Mouse (Mus musculus) MEL (cell line): ENCODE results near the gene Helz. TPM values are rescaled to one million over a fixed set of nuclear protein-coding genes. Genes with fewer than 3 reads are reported as not detected.

ENCODE experiments used
- DNase-seq: peaks from one replicate; pipeline ENCODE4 v3.0.0; 2011; ENCODE audit warnings: low read depth, low spot score
- H3K27ac ChIP-seq: 2 replicates; pipeline ENCODE4 v1.5.1; 2012; ENCODE audit warnings: low read depth, mild to moderate bottlenecking, control low read depth, low read length, moderate library complexity; ENCODE audit not compliant: control insufficient read depth
- H3K27me3 ChIP-seq, 2 experiments: fragments of 150-350 bp in 1 of 2; sonication (generic) in 1 of 2; 2 replicates each; pipeline ENCODE4 v1.6.1; 2012; ENCODE audit warnings: low read length in 2 of 2, mild to moderate bottlenecking in 2 of 2, improper control_type of control experiment in 1 of 2, moderate library complexity in 1 of 2; ENCODE audit not compliant: insufficient read depth in 2 of 2, control insufficient read depth in 1 of 2
- H3K36me3 ChIP-seq, 2 experiments: 2 replicates each; pipeline ENCODE4 v1.6.1; 2012 to 2014; ENCODE audit warnings: low read length in 2 of 2, improper control_type of control experiment in 1 of 2, inconsistent platforms in 1 of 2, mild to moderate bottlenecking in 1 of 2; ENCODE audit not compliant: insufficient read depth in 2 of 2, control insufficient read depth in 1 of 2
- H3K4me1 ChIP-seq, 2 experiments: fragments of 150-350 bp in 1 of 2; sonication (generic) in 1 of 2; 2 replicates each; pipeline ENCODE4 v1.6.1; 2012; ENCODE audit warnings: low read length in 2 of 2, improper control_type of control experiment in 1 of 2, mild to moderate bottlenecking in 1 of 2; ENCODE audit not compliant: insufficient read depth in 2 of 2, control insufficient read depth in 1 of 2
- H3K4me3 ChIP-seq, 2 experiments: fragments of 150-350 bp in 1 of 2; sonication (generic) in 1 of 2; 2 replicates each; pipeline ENCODE4 v1.5.1; 2012; ENCODE audit warnings: low read depth in 2 of 2, low read length in 2 of 2, mild to moderate bottlenecking in 2 of 2, moderate library complexity in 2 of 2, control low read depth in 1 of 2, improper control_type of control experiment in 1 of 2; ENCODE audit not compliant: control insufficient read depth in 1 of 2, insufficient read depth in 1 of 2
- H3K79me2 ChIP-seq: 2 replicates; pipeline ENCODE4 v1.6.1; 2012; ENCODE audit warnings: mild to moderate bottlenecking, low read length, moderate library complexity; ENCODE audit not compliant: control insufficient read depth, poor library complexity, insufficient read depth
- H3K9ac ChIP-seq: 2 replicates; pipeline ENCODE4 v1.6.1; 2012; ENCODE audit warnings: low read depth, mild to moderate bottlenecking, control low read depth, low read length, moderate library complexity; ENCODE audit not compliant: control insufficient read depth, poor library complexity, severe bottlenecking
- H3K9me3 ChIP-seq: fragments of 150-350 bp; sonication (generic); replicated peaks from 2 replicates; pipeline ENCODE4 v1.6.1; 2012; ENCODE audit warnings: mild to moderate bottlenecking, low read length, improper control_type of control experiment, moderate library complexity; ENCODE audit not compliant: insufficient read depth
- BHLHE40 ChIP-seq: IDR thresholded peaks from 2 replicates; pipeline ENCODE4 v1.6.1; 2012; ENCODE audit warnings: low read depth, mild to moderate bottlenecking, inconsistent platforms, low read length, improper control_type of control experiment, borderline replicate concordance
- CHD1 ChIP-seq: IDR thresholded peaks from 2 replicates; pipeline ENCODE4 v1.6.1; 2012; ENCODE audit warnings: low read depth, mild to moderate bottlenecking, inconsistent platforms, low read length, improper control_type of control experiment
- CHD2 ChIP-seq: IDR thresholded peaks from 2 replicates; pipeline ENCODE4 v1.6.1; 2011; ENCODE audit warnings: low read length, improper control_type of control experiment
- ETS1 ChIP-seq: IDR thresholded peaks from 2 replicates; pipeline ENCODE4 v1.6.1; 2012; ENCODE audit warnings: low read depth, mild to moderate bottlenecking, inconsistent platforms, low read length, improper control_type of control experiment, moderate library complexity
- GATA1 ChIP-seq: IDR thresholded peaks from 2 replicates; pipeline ENCODE4 v1.6.1; 2011; ENCODE audit warnings: low read depth, low read length, improper control_type of control experiment
- HCFC1 ChIP-seq: IDR thresholded peaks from 2 replicates; pipeline ENCODE4 v1.6.1; 2012; ENCODE audit warnings: low read depth, mild to moderate bottlenecking, inconsistent platforms, low read length, improper control_type of control experiment, moderate library complexity
- JUND ChIP-seq: IDR thresholded peaks from 2 replicates; pipeline ENCODE4 v1.6.1; 2011; ENCODE audit warnings: low read depth, mild to moderate bottlenecking, improper control_type of control experiment, low read length
- MAFK ChIP-seq: IDR thresholded peaks from 2 replicates; pipeline ENCODE4 v1.6.1; 2011; ENCODE audit warnings: low read depth, mild to moderate bottlenecking, low read length, improper control_type of control experiment, borderline replicate concordance
- MAX ChIP-seq: IDR thresholded peaks from 2 replicates; pipeline ENCODE4 v1.6.1; 2011; ENCODE audit warnings: low read length, improper control_type of control experiment
- MAZ ChIP-seq: IDR thresholded peaks from 2 replicates; pipeline ENCODE4 v1.6.1; 2012; ENCODE audit warnings: low read depth, mild to moderate bottlenecking, inconsistent platforms, low read length, improper control_type of control experiment
- MYC ChIP-seq: IDR thresholded peaks from 2 replicates; pipeline ENCODE4 v1.6.1; 2011; ENCODE audit warnings: low read depth, mild to moderate bottlenecking, low read length, improper control_type of control experiment, moderate library complexity
- RAD21 ChIP-seq: IDR thresholded peaks from 2 replicates; pipeline ENCODE4 v1.6.1; 2011; ENCODE audit warnings: mild to moderate bottlenecking, low read depth, low read length, improper control_type of control experiment
- RCOR1 ChIP-seq: IDR thresholded peaks from 2 replicates; pipeline ENCODE4 v1.6.1; 2012; ENCODE audit warnings: low read depth, mild to moderate bottlenecking, inconsistent platforms, low read length, improper control_type of control experiment
- SIN3A ChIP-seq: IDR thresholded peaks from 2 replicates; pipeline ENCODE4 v1.6.1; 2012; ENCODE audit warnings: low read length, improper control_type of control experiment, inconsistent platforms
- SMC3 ChIP-seq: IDR thresholded peaks from 2 replicates; pipeline ENCODE4 v1.6.1; 2011; ENCODE audit warnings: low read depth, low read length, improper control_type of control experiment
- TAL1 ChIP-seq: IDR thresholded peaks from 2 replicates; pipeline ENCODE4 v1.6.1; 2012; ENCODE audit warnings: mild to moderate bottlenecking, inconsistent platforms, low read length, moderate library complexity, mixed read lengths
- TBP ChIP-seq: IDR thresholded peaks from 2 replicates; pipeline ENCODE4 v1.8.0; 2011; ENCODE audit warnings: low read depth, low read length, improper control_type of control experiment
- TCF12 ChIP-seq: IDR thresholded peaks from 2 replicates; pipeline ENCODE4 v1.6.1; 2014; ENCODE audit warnings: low read depth, mild to moderate bottlenecking, inconsistent platforms, low read length, improper control_type of control experiment, moderate library complexity
- UBTF ChIP-seq: IDR thresholded peaks from 2 replicates; pipeline ENCODE4 v1.6.1; 2012; ENCODE audit warnings: low read depth, mild to moderate bottlenecking, inconsistent platforms, low read length, improper control_type of control experiment, moderate library complexity, borderline replicate concordance; ENCODE audit not compliant: insufficient read depth
- USF1 ChIP-seq: IDR thresholded peaks from 2 replicates; pipeline ENCODE4 v1.6.1; 2014; ENCODE audit warnings: low read depth, mild to moderate bottlenecking, inconsistent platforms, low read length, improper control_type of control experiment, moderate library complexity
- ZC3H11A ChIP-seq: IDR thresholded peaks from 2 replicates; pipeline ENCODE4 v1.6.1; 2012; ENCODE audit warnings: low read depth, mild to moderate bottlenecking, inconsistent platforms, low read length, improper control_type of control experiment
- polyA plus RNA-seq, 2 experiments: library from polyadenylated mRNA; stranded (reverse) in 1 of 2; unstranded in 1 of 2; fragments of >175 nt in 1 of 2; fragments of >200 nt in 1 of 2; gene quantifications; 2 replicates each; pipeline versions ENCODE4 v1.2.1 to v1.2.4; 2012; ENCODE audit warnings: low replicate concordance in 2 of 2, low read depth in 1 of 2; ENCODE audit not compliant: insufficient read length in 2 of 2, insufficient read depth in 1 of 2, missing spikeins in 1 of 2
- total RNA-seq: library from RNA; depleted of rRNA; stranded (reverse); fragments of 300-350 nt; gene quantifications from 2 replicates; pipeline ENCODE4 v1.2.3, GENCODE M21; 2012

Helz gene
- total and polyA plus RNA-seq, 3 experiments = 15.1 to 41.0 (median 39.9) TPM

DNA sequence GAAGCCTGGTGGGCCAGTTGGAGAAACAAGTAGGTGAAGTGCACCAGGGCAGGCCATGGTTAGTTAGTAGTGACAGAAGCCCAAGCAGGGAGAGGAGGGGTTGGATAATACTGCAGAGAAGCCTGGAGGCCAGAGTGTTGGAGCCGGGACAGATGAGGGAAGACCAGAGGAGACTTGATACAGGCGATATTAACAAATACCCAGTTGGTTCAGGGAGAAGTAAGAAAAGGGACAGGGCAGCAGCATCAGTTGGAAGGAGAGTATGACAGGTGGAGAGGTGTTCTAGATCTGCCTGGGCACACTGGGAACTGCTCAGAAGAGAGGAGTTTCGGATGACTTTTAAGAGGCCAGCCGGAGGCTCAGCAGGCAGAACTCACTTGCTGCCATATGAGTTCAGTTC lies 49.7 kb downstream of the Helz start:
- DNase-seq = no peak
- no peak overlapping the region for H3K27ac ChIP-seq
- no peak overlapping the region for H3K4me3 ChIP-seq
- no peak for TF ChIP-seq TBP
- TF ChIP-seq SIN3A = no peak
- TF ChIP-seq MAFK = no peak
- TF ChIP-seq RCOR1 = no peak
- no peak for TF ChIP-seq JUND
- no peak for TF ChIP-seq MYC
- no peak for TF ChIP-seq TCF12
- no peak for TF ChIP-seq UBTF
- TF ChIP-seq USF1 = no peak
- TF ChIP-seq MAZ = no peak
- TF ChIP-seq GATA1 = no peak
- no peak for TF ChIP-seq RAD21
- no peaks in the 10 kb centered on the region for H3K79me2 ChIP-seq
- no peaks in the 10 kb centered on the region for H3K4me1 ChIP-seq
- H3K9ac ChIP-seq = no peak overlapping the region
- H3K27me3 ChIP-seq = no peaks in the 10 kb centered on the region
- peaks cover 0 to 12% of the 10 kb centered on the region in 2 experiments; a peak in 2 of 4 replicates for H3K36me3 ChIP-seq
- H3K9me3 ChIP-seq = no peaks in the 10 kb centered on the region

DNA sequence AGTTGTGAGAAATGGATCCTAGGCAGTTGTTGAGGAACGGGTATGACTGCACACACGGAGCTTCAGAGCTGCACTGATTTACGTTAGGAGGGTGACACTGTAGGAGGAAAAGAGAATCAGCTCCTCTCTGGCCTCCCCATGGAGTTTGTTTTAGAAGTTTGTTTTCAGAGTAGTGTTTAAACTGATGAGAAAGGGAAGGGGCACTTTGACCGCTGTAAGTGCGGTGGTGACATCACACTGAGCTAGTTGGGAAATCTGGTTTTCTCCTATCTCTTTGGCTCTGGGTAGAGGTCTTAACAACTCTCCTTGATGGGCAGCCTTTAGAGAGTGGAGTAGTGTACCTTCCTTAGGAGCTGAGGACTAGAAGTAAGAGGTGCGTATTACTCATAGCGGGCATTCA lies 58.0 kb downstream of the Helz start:
- Histone ChIP-seq H3K9ac (no peak overlapping the region), H3K79me2 (no peaks in the 10 kb centered on the region), H3K27me3 (no peaks in the 10 kb centered on the region), H3K36me3 (peaks cover 0 to 8% of the 10 kb centered on the region in 2 experiments; a peak in 2 of 4 replicates), H3K4me1 (no peaks in the 10 kb centered on the region), H3K27ac (no peak overlapping the region), H3K4me3 (no peak overlapping the region), H3K9me3 (no peaks in the 10 kb centered on the region)
- TF ChIP-seq MYC = no peak
- TF ChIP-seq CHD2 = no peak
- no peak for TF ChIP-seq SIN3A
- TF ChIP-seq CHD1 = no peak
- no peak for TF ChIP-seq TAL1
- TF ChIP-seq USF1 = no peak
- TF ChIP-seq MAX = no peak
- TF ChIP-seq SMC3 = no peak
- TF ChIP-seq RAD21 = no peak
- no peak for TF ChIP-seq TCF12
- no peak for TF ChIP-seq UBTF
- no peak for TF ChIP-seq JUND
- TF ChIP-seq BHLHE40 = no peak
- no peak for TF ChIP-seq ETS1
- no peak for TF ChIP-seq HCFC1
- TF ChIP-seq ZC3H11A = no peak
- DNase-seq = no peak
